Mouse (Mus musculus): Measurements from ENCODE around the gene Bcs1l. TPM values are rescaled to one million over a fixed set of nuclear protein-coding genes. Genes with fewer than 3 reads are reported as not detected.

The Bcs1l gene
- 7.2 TPM for polyA plus RNA-seq (2014; fragmentation: Illumina TruSeq; extraction: RNeasy Lipid Tissue Mini Kit (QIAGEN cat#74804); ENCODE audit: low read depth, low replicate concordance)

GRCm38 (mm10) chr1:74587773-74588445 is at the start of gene Bcs1l, which contains the start of gene Zfp142:
Gene Bcs1l (plus strand): TSS chr1:74588289.
Gene Zfp142 (minus strand): TSS chr1:74588246.

GRCm38 (mm10) chr1:74542451-74542961 is 45.6 kb upstream of the Bcs1l start, which contains the start of gene Plcd4:
Gene Plcd4 (plus strand): TSS chr1:74542888.

GRCm38 (mm10) chr1:74544184-74544583 is 43.9 kb upstream of the Bcs1l start, which contains the start of gene Usp37:
Gene Usp37 (minus strand): TSS chr1:74544284.

GRCm38 (mm10) chr1:74601267-74601962 is 13.3 kb downstream of the Bcs1l start, which contains the start of the genes Rnf25 and Stk36:
Gene Rnf25 (minus strand): TSS chr1:74601397.
Gene Stk36 (plus strand): TSS chr1:74601445.

Other genes with a start within 250 kb of the Bcs1l start
- not detected for gene Catip, start 226.2 kb upstream of the Bcs1l start, polyA plus RNA-seq (2014; fragmentation: Illumina TruSeq; extraction: RNeasy Lipid Tissue Mini Kit (QIAGEN cat#74804); ENCODE audit: low read depth, low replicate concordance)
- gene Slc11a1, start 213.1 kb upstream of the Bcs1l start, polyA plus RNA-seq (2014; fragmentation: Illumina TruSeq; extraction: RNeasy Lipid Tissue Mini Kit (QIAGEN cat#74804); ENCODE audit: low read depth, low replicate concordance) = 1.7 TPM
- 17.1 TPM for gene Ctdsp1, start 196.8 kb upstream of the Bcs1l start, polyA plus RNA-seq (2014; fragmentation: Illumina TruSeq; extraction: RNeasy Lipid Tissue Mini Kit (QIAGEN cat#74804); ENCODE audit: low read depth, low replicate concordance)
- gene Vil1, start 178.9 kb upstream of the Bcs1l start, polyA plus RNA-seq (2014; fragmentation: Illumina TruSeq; extraction: RNeasy Lipid Tissue Mini Kit (QIAGEN cat#74804); ENCODE audit: low read depth, low replicate concordance) = 103 TPM
- 31.4 TPM for gene Cnot9, start 82.2 kb upstream of the Bcs1l start, polyA plus RNA-seq (2014; fragmentation: Illumina TruSeq; extraction: RNeasy Lipid Tissue Mini Kit (QIAGEN cat#74804); ENCODE audit: low read depth, low replicate concordance)
- gene Plcd4, start 45.4 kb upstream of the Bcs1l start, polyA plus RNA-seq (2014; fragmentation: Illumina TruSeq; extraction: RNeasy Lipid Tissue Mini Kit (QIAGEN cat#74804); ENCODE audit: low read depth, low replicate concordance) = 1.7 TPM
- gene Usp37, start 44.0 kb upstream of the Bcs1l start, polyA plus RNA-seq (2014; fragmentation: Illumina TruSeq; extraction: RNeasy Lipid Tissue Mini Kit (QIAGEN cat#74804); ENCODE audit: low read depth, low replicate concordance) = 18.2 TPM
- 7.3 TPM for gene Zfp142, start within 50 bp of the Bcs1l start, polyA plus RNA-seq (2014; fragmentation: Illumina TruSeq; extraction: RNeasy Lipid Tissue Mini Kit (QIAGEN cat#74804); ENCODE audit: low read depth, low replicate concordance)
- 11.6 TPM for gene Rnf25, start 13.1 kb downstream of the Bcs1l start, polyA plus RNA-seq (2014; fragmentation: Illumina TruSeq; extraction: RNeasy Lipid Tissue Mini Kit (QIAGEN cat#74804); ENCODE audit: low read depth, low replicate concordance)
- gene Stk36, start 13.2 kb downstream of the Bcs1l start, polyA plus RNA-seq (2014; fragmentation: Illumina TruSeq; extraction: RNeasy Lipid Tissue Mini Kit (QIAGEN cat#74804); ENCODE audit: low read depth, low replicate concordance) = 0.22 TPM
- 26.8 TPM for gene Ttll4, start 73.5 kb downstream of the Bcs1l start, polyA plus RNA-seq (2014; fragmentation: Illumina TruSeq; extraction: RNeasy Lipid Tissue Mini Kit (QIAGEN cat#74804); ENCODE audit: low read depth, low replicate concordance)
- 8.6 TPM for gene Cyp27a1, start 125.3 kb downstream of the Bcs1l start, polyA plus RNA-seq (2014; fragmentation: Illumina TruSeq; extraction: RNeasy Lipid Tissue Mini Kit (QIAGEN cat#74804); ENCODE audit: low read depth, low replicate concordance)
- gene Prkag3, start 160.9 kb downstream of the Bcs1l start, polyA plus RNA-seq (2014; fragmentation: Illumina TruSeq; extraction: RNeasy Lipid Tissue Mini Kit (QIAGEN cat#74804); ENCODE audit: low read depth, low replicate concordance) = not detected
- gene Wnt6, start 183.6 kb downstream of the Bcs1l start, polyA plus RNA-seq (2014; fragmentation: Illumina TruSeq; extraction: RNeasy Lipid Tissue Mini Kit (QIAGEN cat#74804); ENCODE audit: low read depth, low replicate concordance) = not detected
- gene Wnt10a, start 203.2 kb downstream of the Bcs1l start, polyA plus RNA-seq (2014; fragmentation: Illumina TruSeq; extraction: RNeasy Lipid Tissue Mini Kit (QIAGEN cat#74804); ENCODE audit: low read depth, low replicate concordance) = not detected